Mouse (Mus musculus): ENCODE results near the gene Brf1.

DNA sequence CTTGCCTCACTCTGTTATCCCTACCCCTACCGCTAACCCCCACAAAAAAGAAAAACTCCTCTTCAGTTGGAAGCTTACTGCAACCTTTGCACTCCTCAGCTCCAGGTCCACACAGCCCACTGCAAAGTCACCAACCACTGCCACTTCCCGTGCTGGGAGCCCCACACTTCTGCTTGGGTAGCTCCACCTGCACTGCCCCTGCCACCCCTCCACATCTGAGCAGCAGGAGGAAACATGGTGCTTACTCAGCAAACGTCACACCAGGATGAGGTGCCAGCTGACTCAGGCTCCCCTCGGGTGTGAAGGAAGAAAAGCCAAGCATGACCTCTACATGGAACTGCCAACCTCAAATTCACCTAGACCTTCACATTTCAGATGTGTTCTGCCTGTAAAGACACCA, 6.4 kb downstream of the Brf1 start:
- TF ChIP-seq CTCF (IDR thresholded peaks at IDR 0.05; ENCODE audit: low read depth, low read length) (no peak), POLR2A (IDR thresholded peaks at IDR 0.05; ENCODE audit: borderline replicate concordance, low read depth, low read length) (no peak)

Measured in bone marrow macrophage, adult 2 months (primary cell).